Mouse (Mus musculus): Measurements from ENCODE around the gene Ppp4r3a. TPM values are rescaled to one million over a fixed set of nuclear protein-coding genes. Genes with fewer than 3 reads are reported as not detected.
"Not testable (repeated sequence)": the region's sequence is repeated elsewhere in the genome, so short reads cannot be mapped to it uniquely, and the experiment has no call there.

The Ppp4r3a gene
- polyA plus RNA-seq, 1 experiment from 2014 or later, result 33.8 TPM

GRCm38 (mm10) chr12:101093678-101094077 lies 10.2 kb upstream of the Ppp4r3a start:
- H3K27ac ChIP-seq (replicated peaks in 1 of 2; ENCODE audit: control insufficient read depth in 1 of 2, insufficient read depth in 1 of 2, low read depth in 2 of 2, low read length in 2 of 2); ATAC-seq (ENCODE audit: insufficient number of reproducible peaks, insufficient read depth, low FRiP score, low read depth); H3K27me3 ChIP-seq (ENCODE audit: control insufficient read depth, insufficient read depth, low read length); H3K4me3 ChIP-seq (ENCODE audit: control insufficient read depth in 1 of 2, insufficient read depth in 1 of 2, low read depth in 1 of 2, low read length in 2 of 2); H3K9me3 ChIP-seq (ENCODE audit: control insufficient read depth, low read length); H3K4me1 ChIP-seq (ENCODE audit: control insufficient read depth in 2 of 2, insufficient read depth in 2 of 2, low read length in 2 of 2); H3K9ac ChIP-seq (ENCODE audit: low read length); H3K4me2 ChIP-seq (ENCODE audit: low read length); H3K36me3 ChIP-seq (ENCODE audit: control insufficient read depth, insufficient read depth, low read length): not testable (repeated sequence)
- 48% methylated on average over 3 of the region's 3 CpGs for WGBS

GRCm38 (mm10) chr12:101089955-101090354 lies 6.5 kb upstream of the Ppp4r3a start:
- Histone ChIP-seq H3K4me2 (ENCODE audit: low read length) (no peak overlapping the region), H3K27ac (replicated peaks in 1 of 2; ENCODE audit: control insufficient read depth in 1 of 2, insufficient read depth in 1 of 2, low read depth in 2 of 2, low read length in 2 of 2) (no peak overlapping the region), H3K27me3 (ENCODE audit: control insufficient read depth, insufficient read depth, low read length) (no peaks in the 10 kb centered on the region), H3K36me3 (ENCODE audit: control insufficient read depth, insufficient read depth, low read length) (no peaks in the 10 kb centered on the region), H3K9ac (ENCODE audit: low read length) (no peak overlapping the region), H3K4me1 (ENCODE audit: control insufficient read depth in 2 of 2, insufficient read depth in 2 of 2, low read length in 2 of 2) (no peaks in the 10 kb centered on the region), H3K9me3 (ENCODE audit: control insufficient read depth, low read length) (no peaks in the 10 kb centered on the region), H3K4me3 (ENCODE audit: control insufficient read depth in 1 of 2, insufficient read depth in 1 of 2, low read depth in 1 of 2, low read length in 2 of 2) (no peak overlapping the region)
- WGBS, result 59% methylated on average over 1 of the region's 1 CpGs
- no peak for ATAC-seq (ENCODE audit: insufficient number of reproducible peaks, insufficient read depth, low FRiP score, low read depth)

GRCm38 (mm10) chr12:101087406-101087805 lies 3.9 kb upstream of the Ppp4r3a start:
- Histone ChIP-seq H3K27ac (replicated peaks in 1 of 2; ENCODE audit: control insufficient read depth in 1 of 2, insufficient read depth in 1 of 2, low read depth in 2 of 2, low read length in 2 of 2) (no peak overlapping the region), H3K4me1 (ENCODE audit: control insufficient read depth in 2 of 2, insufficient read depth in 2 of 2, low read length in 2 of 2) (peaks cover 0 to 5% of the 10 kb centered on the region in 2 experiments; a peak in 1 of 4 replicates), H3K9me3 (ENCODE audit: control insufficient read depth, low read length) (no peaks in the 10 kb centered on the region), H3K9ac (ENCODE audit: low read length) (no peak overlapping the region), H3K4me2 (ENCODE audit: low read length) (no peak overlapping the region), H3K27me3 (ENCODE audit: control insufficient read depth, insufficient read depth, low read length) (no peaks in the 10 kb centered on the region), H3K4me3 (ENCODE audit: control insufficient read depth in 1 of 2, insufficient read depth in 1 of 2, low read depth in 1 of 2, low read length in 2 of 2) (no peak overlapping the region), H3K36me3 (ENCODE audit: control insufficient read depth, insufficient read depth, low read length) (no peaks in the 10 kb centered on the region)
- 32% methylated on average over 1 of the region's 1 CpGs for WGBS
- no peak for ATAC-seq (ENCODE audit: insufficient number of reproducible peaks, insufficient read depth, low FRiP score, low read depth)

- no peaks in the 10 kb centered on the region for H3K9me3 ChIP-seq (ENCODE audit: control insufficient read depth, low read length)
- ATAC-seq (ENCODE audit: insufficient number of reproducible peaks, insufficient read depth, low FRiP score, low read depth), result no peak
- H3K4me2 ChIP-seq (ENCODE audit: low read length), result no peak overlapping the region
- H3K27ac ChIP-seq (replicated peaks in 1 of 2; ENCODE audit: control insufficient read depth in 1 of 2, insufficient read depth in 1 of 2, low read depth in 2 of 2, low read length in 2 of 2), result no peak overlapping the region
- WGBS, result 91% methylated on average over 9 of the region's 9 CpGs
- H3K4me3 ChIP-seq (ENCODE audit: control insufficient read depth in 1 of 2, insufficient read depth in 1 of 2, low read depth in 1 of 2, low read length in 2 of 2), result no peak overlapping the region
- H3K4me1 ChIP-seq (ENCODE audit: control insufficient read depth in 2 of 2, insufficient read depth in 2 of 2, low read length in 2 of 2), result peaks cover 0 to 15% of the 10 kb centered on the region in 2 experiments; a peak in 2 of 4 replicates
- peaks cover 11% of the 10 kb centered on the region; the same call in 1 of the 2 replicates for H3K36me3 ChIP-seq (ENCODE audit: control insufficient read depth, insufficient read depth, low read length)
- H3K9ac ChIP-seq (ENCODE audit: low read length), result no peak overlapping the region
- no peaks in the 10 kb centered on the region for H3K27me3 ChIP-seq (ENCODE audit: control insufficient read depth, insufficient read depth, low read length)
These were observed 1.6 kb upstream of the Ppp4r3a start for GRCm38 (mm10) chr12:101084881-101085666.

- H3K36me3 ChIP-seq (ENCODE audit: control insufficient read depth, insufficient read depth, low read length), result peaks cover 12% of the 10 kb centered on the region; the same call in 1 of the 2 replicates
- peak overlapping the region; percentile 65 to 100; a peak in 3 of 4 replicates for H3K4me3 ChIP-seq (ENCODE audit: control insufficient read depth in 1 of 2, insufficient read depth in 1 of 2, low read depth in 1 of 2, low read length in 2 of 2)
- ATAC-seq (ENCODE audit: insufficient number of reproducible peaks, insufficient read depth, low FRiP score, low read depth), result no peak
- no peaks in the 10 kb centered on the region for H3K27me3 ChIP-seq (ENCODE audit: control insufficient read depth, insufficient read depth, low read length)
- H3K9ac ChIP-seq (ENCODE audit: low read length), result peak overlapping the region; percentile 100
- peaks cover 0 to 15% of the 10 kb centered on the region in 2 experiments; a peak in 2 of 4 replicates for H3K4me1 ChIP-seq (ENCODE audit: control insufficient read depth in 2 of 2, insufficient read depth in 2 of 2, low read length in 2 of 2)
- H3K27ac ChIP-seq (replicated peaks in 1 of 2; ENCODE audit: control insufficient read depth in 1 of 2, insufficient read depth in 1 of 2, low read depth in 2 of 2, low read length in 2 of 2), result peak overlapping the region; percentile 97 to 100
- H3K9me3 ChIP-seq (ENCODE audit: control insufficient read depth, low read length), result no peaks in the 10 kb centered on the region
- 10% methylated on average over 4 of the region's 4 CpGs for WGBS
- H3K4me2 ChIP-seq (ENCODE audit: low read length), result peak overlapping the region; percentile 82
These were observed 735 bp upstream of the Ppp4r3a start for GRCm38 (mm10) chr12:101084237-101084636.

- WGBS, result under 1% methylated on average over 23 of the region's 23 CpGs
- Histone ChIP-seq H3K27me3 (ENCODE audit: control insufficient read depth, insufficient read depth, low read length) (no peaks in the 10 kb centered on the region), H3K27ac (replicated peaks in 1 of 2; ENCODE audit: control insufficient read depth in 1 of 2, insufficient read depth in 1 of 2, low read depth in 2 of 2, low read length in 2 of 2) (peak overlapping the region; percentile 97 to 100), H3K9me3 (ENCODE audit: control insufficient read depth, low read length) (no peaks in the 10 kb centered on the region), H3K4me2 (ENCODE audit: low read length) (peak overlapping the region; percentile 82), H3K36me3 (ENCODE audit: control insufficient read depth, insufficient read depth, low read length) (peaks cover 12% of the 10 kb centered on the region; the same call in 1 of the 2 replicates), H3K4me3 (ENCODE audit: control insufficient read depth in 1 of 2, insufficient read depth in 1 of 2, low read depth in 1 of 2, low read length in 2 of 2) (peak overlapping the region; percentile 65 to 100), H3K4me1 (ENCODE audit: control insufficient read depth in 2 of 2, insufficient read depth in 2 of 2, low read length in 2 of 2) (peaks cover 0 to 15% of the 10 kb centered on the region in 2 experiments; a peak in 2 of 4 replicates), H3K9ac (ENCODE audit: low read length) (peak overlapping the region; percentile 100)
- no peak for ATAC-seq (ENCODE audit: insufficient number of reproducible peaks, insufficient read depth, low FRiP score, low read depth)
These were observed 315 bp upstream of the Ppp4r3a start for GRCm38 (mm10) chr12:101083839-101084195.

GRCm38 (mm10) chr12:101082296-101083075 lies 1.0 kb downstream of the Ppp4r3a start:
- peak overlapping the region; percentile 71 for H3K4me2 ChIP-seq (ENCODE audit: low read length)
- peak overlapping the region; percentile 100 for H3K9ac ChIP-seq (ENCODE audit: low read length)
- H3K27ac ChIP-seq (replicated peaks in 1 of 2; ENCODE audit: control insufficient read depth in 1 of 2, insufficient read depth in 1 of 2, low read depth in 2 of 2, low read length in 2 of 2), result peak overlapping the region; percentile 97 to 100
- no peaks in the 10 kb centered on the region for H3K9me3 ChIP-seq (ENCODE audit: control insufficient read depth, low read length)
- ATAC-seq (ENCODE audit: insufficient number of reproducible peaks, insufficient read depth, low FRiP score, low read depth), result peak; percentile 11; the same call in 1 of the 2 replicates
- under 1% methylated on average over 69 of the region's 69 CpGs for WGBS
- no peaks in the 10 kb centered on the region for H3K27me3 ChIP-seq (ENCODE audit: control insufficient read depth, insufficient read depth, low read length)
- H3K4me1 ChIP-seq (ENCODE audit: control insufficient read depth in 2 of 2, insufficient read depth in 2 of 2, low read length in 2 of 2), result peaks cover 0 to 19% of the 10 kb centered on the region in 2 experiments; a peak in 2 of 4 replicates
- H3K4me3 ChIP-seq (ENCODE audit: control insufficient read depth in 1 of 2, insufficient read depth in 1 of 2, low read depth in 1 of 2, low read length in 2 of 2), result peak overlapping the region; percentile 65 to 100
- peaks cover 15% of the 10 kb centered on the region; the same call in 1 of the 2 replicates for H3K36me3 ChIP-seq (ENCODE audit: control insufficient read depth, insufficient read depth, low read length)
